Mouse (Mus musculus) left cerebral cortex, adult 2 months (tissue): ENCODE data around the gene Vmn1r152. TPM values are rescaled to one million over a fixed set of nuclear protein-coding genes. Genes with fewer than 3 reads are reported as not detected.
"Not testable (repeated sequence)": the region's sequence is repeated elsewhere in the genome, so short reads cannot be mapped to it uniquely, and the experiment has no call there.

Source experiments
- DNase-seq, 2 experiments: peaks; one replicate each; pipeline ENCODE4 v3.0.0; 2021 to 2022; ENCODE audit warnings: low spot score in 2 of 2, mixed read lengths in 1 of 2; ENCODE audit errors: extremely low spot score in 1 of 2
- H3K27ac ChIP-seq: fragments of 200-600 bp; 2 replicates; pipeline ENCODE4 v1.8.1; 2022
- H3K4me3 ChIP-seq: fragments of 200-600 bp; 2 replicates; pipeline ENCODE4 v1.8.1; 2022
- intact Hi-C: fragments of 180-260 bp; cut with DNase I; formaldehyde crosslinking; loops from one replicate; pipeline ENCODE4 v1.15.1; 2025
- long read RNA-seq, 2 experiments: library from polyadenylated mRNA; stranded (forward); transcript quantifications; one replicate each; pipeline ENCODE4 v2.0.0; 2021; ENCODE audit warnings: borderline mapping rate in 2 of 2
- total RNA-seq, 2 experiments: library from RNA; stranded (reverse); gene quantifications; 2 replicates each; pipeline ENCODE4 v1.2.3; 2021

The Vmn1r152 gene
- not detected for total RNA-seq
- long read RNA-seq, experiment 1 = 0 reads
- long read RNA-seq, experiment 2 = 0 reads

GRCm38 (mm10) chr7:22522667-22523066 is at the start of gene Vmn1r152:
Vmn1r152 (plus strand) TSS chr7:22522967.
- H3K4me3 ChIP-seq, intact Hi-C loops, DNase-seq, H3K27ac ChIP-seq: not testable (repeated sequence)

- intact Hi-C loops, H3K27ac ChIP-seq, DNase-seq, H3K4me3 ChIP-seq: not testable (repeated sequence)
These were observed 23.2 kb upstream of the Vmn1r152 start, which contains the start of gene Vmn1r151 for GRCm38 (mm10) chr7:22499578-22499977. Vmn1r151 (minus strand) TSS chr7:22499678.

GRCm38 (mm10) chr7:22534787-22535186 is 12.0 kb downstream of the Vmn1r152 start, which contains the start of gene Gm8677:
Gm8677 (minus strand) TSS chr7:22534887.
- intact Hi-C loops = not testable (repeated sequence)

GRCm38 (mm10) chr7:22565243-22565642 is 42.5 kb downstream of the Vmn1r152 start, which contains the start of gene Gm4201:
Gm4201 (minus strand) TSS chr7:22565343.
- intact Hi-C loops, H3K27ac ChIP-seq, H3K4me3 ChIP-seq, DNase-seq: not testable (repeated sequence)

More at GRCm38 (mm10) chr7:22534787-22535186, 12.0 kb downstream of the Vmn1r152 start, which contains the start of gene Gm8677:
- not testable (repeated sequence) for H3K4me3 ChIP-seq, DNase-seq, H3K27ac ChIP-seq

Other genes with a start within 250 kb of the Vmn1r152 start
- not detected for gene Gm4187, start 193.2 kb upstream of the Vmn1r152 start, total RNA-seq
- not detected for gene Gm8660, start 151.9 kb upstream of the Vmn1r152 start, total RNA-seq
- not detected for gene Vmn1r148, start 109.4 kb upstream of the Vmn1r152 start, total RNA-seq
- not detected for gene Vmn1r149, start 84.7 kb upstream of the Vmn1r152 start, total RNA-seq
- gene Gm10665, start 58.9 kb upstream of the Vmn1r152 start, total RNA-seq = not detected
- gene Vmn1r151, start 23.3 kb upstream of the Vmn1r152 start, total RNA-seq = not detected
- gene Gm8677, start 11.9 kb downstream of the Vmn1r152 start, total RNA-seq = not detected
- gene Gm4201, start 42.4 kb downstream of the Vmn1r152 start, total RNA-seq = not detected
- not detected for gene Gm4565, start 65.2 kb downstream of the Vmn1r152 start, total RNA-seq
- gene Vmn1r155, start 135.1 kb downstream of the Vmn1r152 start, total RNA-seq = not detected
- not detected for gene Gm8693, start 169.3 kb downstream of the Vmn1r152 start, total RNA-seq
- not detected for gene Gm4567, start 196.7 kb downstream of the Vmn1r152 start, total RNA-seq
- gene Vmn1r157, start 238.7 kb downstream of the Vmn1r152 start, total RNA-seq = not detected